Mouse (Mus musculus): ENCODE results near the gene Nap1l1.
"Not testable (repeated sequence)": the region's sequence is repeated elsewhere in the genome, so short reads cannot be mapped to it uniquely, and the experiment has no call there.

The Nap1l1 gene

GRCm38 (mm10) chr10:111472686-111473510, at the start of gene Nap1l1:
Gene Nap1l1, plus strand, starts transcription at chr10:111473223.
- CTCF ChIA-PET: interaction anchor here (0.6 kb wide), 1 partner anchor 28 kb away, joined by 3 read pairs; no protein-coding TSS in a partner anchor

- CTCF ChIA-PET: no interaction called here
Observed at GRCm38 (mm10) chr10:111426491-111426890, 46.5 kb upstream of the Nap1l1 start.

- CTCF ChIA-PET: interaction anchor here (0.6 kb wide), 1 partner anchor 12 kb away, joined by 3 read pairs; no protein-coding TSS in a partner anchor
Observed at GRCm38 (mm10) chr10:111433502-111433901, 39.5 kb upstream of the Nap1l1 start.

- CTCF ChIA-PET: no interaction called here
Observed at GRCm38 (mm10) chr10:111441034-111441440, 32.0 kb upstream of the Nap1l1 start.

GRCm38 (mm10) chr10:111444199-111444598, 28.8 kb upstream of the Nap1l1 start:
- CTCF ChIA-PET: no interaction called here

GRCm38 (mm10) chr10:111445939-111446671, 26.9 kb upstream of the Nap1l1 start:
- CTCF ChIA-PET: interaction anchor here (0.7 to 1.2 kb wide), 3 partner anchors 13 to 26 kb away, joined by 3 to 7 read pairs (median 3); no protein-coding TSS in a partner anchor

- CTCF ChIA-PET: interaction anchor here (1.2 kb wide), 1 partner anchor 27 kb away, joined by 3 read pairs; no protein-coding TSS in a partner anchor
Observed at GRCm38 (mm10) chr10:111446672-111447008, 26.4 kb upstream of the Nap1l1 start.

GRCm38 (mm10) chr10:111449662-111450061, 23.4 kb upstream of the Nap1l1 start:
- CTCF ChIA-PET: not testable (repeated sequence)

- CTCF ChIA-PET: no interaction called here
Observed at GRCm38 (mm10) chr10:111451683-111452322, 21.2 kb upstream of the Nap1l1 start.

GRCm38 (mm10) chr10:111452426-111452825, 20.6 kb upstream of the Nap1l1 start:
- CTCF ChIA-PET: no interaction called here

- CTCF ChIA-PET: no interaction called here
Observed at GRCm38 (mm10) chr10:111454698-111455308, 18.2 kb upstream of the Nap1l1 start.

GRCm38 (mm10) chr10:111458088-111458487, 14.9 kb upstream of the Nap1l1 start:
- CTCF ChIA-PET: no interaction called here

- CTCF ChIA-PET: no interaction called here
Observed at GRCm38 (mm10) chr10:111459040-111459439, 14.0 kb upstream of the Nap1l1 start.

GRCm38 (mm10) chr10:111459874-111460273, 13.1 kb upstream of the Nap1l1 start:
- CTCF ChIA-PET: interaction anchor here (0.5 kb wide), 1 partner anchor 278 kb away, joined by 4 read pairs; no protein-coding TSS in a partner anchor

- CTCF ChIA-PET: no interaction called here
Observed at GRCm38 (mm10) chr10:111460381-111460780, 12.6 kb upstream of the Nap1l1 start.

- CTCF ChIA-PET: interaction anchor here (0.6 kb wide), 1 partner anchor 531 kb away, joined by 4 read pairs; no protein-coding TSS in a partner anchor
Observed at GRCm38 (mm10) chr10:111464833-111465232, 8.2 kb upstream of the Nap1l1 start.

GRCm38 (mm10) chr10:111465409-111465808, 7.6 kb upstream of the Nap1l1 start:
- CTCF ChIA-PET: interaction anchor here (0.6 kb wide), 1 partner anchor 532 kb away, joined by 4 read pairs; no protein-coding TSS in a partner anchor

- CTCF ChIA-PET: no interaction called here
Observed at GRCm38 (mm10) chr10:111471166-111471565, 1.9 kb upstream of the Nap1l1 start.

- CTCF ChIA-PET: interaction anchor here (0.6 kb wide), 1 partner anchor 29 kb away, joined by 3 read pairs; no protein-coding TSS in a partner anchor
Observed at GRCm38 (mm10) chr10:111473511-111474371, 718 bp downstream of the Nap1l1 start.

GRCm38 (mm10) chr10:111476301-111476700, 3.3 kb downstream of the Nap1l1 start:
- CTCF ChIA-PET: no interaction called here

Data from spleen, embryonic (tissue).